Mouse (Mus musculus): Measurements from ENCODE around the gene Prtg. TPM values are rescaled to one million over a fixed set of nuclear protein-coding genes. Genes with fewer than 3 reads are reported as not detected.

Gene Prtg
- polyA plus RNA-seq, 1 experiment from 2014 or later = 0.84 TPM

DNA sequence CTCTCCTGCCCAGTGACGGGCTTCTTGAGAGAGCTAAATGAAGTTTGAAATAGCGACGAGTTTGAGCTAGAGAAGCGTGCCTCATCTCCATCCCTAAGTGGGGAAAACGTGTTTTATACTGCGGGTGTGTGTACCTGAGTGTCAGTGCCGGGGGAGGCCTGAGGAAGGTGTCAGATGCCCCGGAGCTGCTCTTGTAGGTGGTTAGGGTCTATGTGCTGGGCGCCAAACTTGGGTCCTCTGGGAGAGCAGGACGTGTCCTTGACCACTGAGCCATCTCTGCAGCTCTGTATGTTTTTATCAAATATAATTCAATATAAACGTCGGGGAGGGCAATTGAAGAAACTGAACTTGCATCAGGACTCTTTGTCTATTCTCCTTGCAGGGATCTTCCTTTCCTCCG is 137.6 kb downstream of the Prtg start:
- DNase-seq (ENCODE audit: low spot score) = no peak
- H3K9me3 ChIP-seq (ENCODE audit: control insufficient read depth, low read length) = no peaks in the 10 kb centered on the region
- H3K4me3 ChIP-seq (ENCODE audit: low read depth, low read length) = no peak overlapping the region
- H3K4me2 ChIP-seq (ENCODE audit: low read length) = no peak overlapping the region
- 93% methylated on average over 13 of the region's 13 CpGs for WGBS
- H3K27ac ChIP-seq (ENCODE audit: low read depth) = no peak overlapping the region
- peaks cover 25% of the 10 kb centered on the region for H3K36me3 ChIP-seq (ENCODE audit: control insufficient read depth, insufficient read depth, low read length)
- no peak for ATAC-seq (replicated peaks; ENCODE audit: low FRiP score, low TSS enrichment, low read depth)
- H3K27me3 ChIP-seq (replicated peaks; ENCODE audit: control insufficient read depth, insufficient read depth, low read length) = no peaks in the 10 kb centered on the region
- no peak overlapping the region for H3K9ac ChIP-seq (ENCODE audit: low read length)
- H3K4me1 ChIP-seq (replicated peaks; ENCODE audit: control insufficient read depth, insufficient read depth, low read length) = no peaks in the 10 kb centered on the region

DNA sequence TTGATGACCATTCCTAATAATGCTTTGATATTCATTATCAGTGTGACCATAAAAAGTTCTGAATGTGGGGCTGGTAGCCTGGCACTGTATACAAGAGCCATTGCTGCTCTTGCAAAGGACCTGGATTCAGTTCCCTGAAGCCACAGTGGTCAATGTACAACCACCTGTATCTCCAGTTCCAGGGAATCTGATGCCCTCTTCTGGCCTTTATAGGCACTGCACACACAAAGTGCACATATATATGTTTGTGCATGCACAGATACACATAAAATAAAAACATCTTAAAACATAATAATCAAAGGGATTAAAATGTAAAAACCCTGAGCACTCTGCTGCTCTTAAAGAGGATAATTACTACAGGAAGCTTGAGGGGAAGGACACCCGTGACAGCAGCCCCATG is 140.3 kb downstream of the Prtg start:
- Histone ChIP-seq H3K4me2 (ENCODE audit: low read length) (no peak overlapping the region), H3K9ac (ENCODE audit: low read length) (no peak overlapping the region), H3K27me3 (replicated peaks; ENCODE audit: control insufficient read depth, insufficient read depth, low read length) (no peaks in the 10 kb centered on the region), H3K4me3 (ENCODE audit: low read depth, low read length) (no peak overlapping the region), H3K36me3 (ENCODE audit: control insufficient read depth, insufficient read depth, low read length) (peaks cover 25% of the 10 kb centered on the region), H3K27ac (ENCODE audit: low read depth) (no peak overlapping the region), H3K9me3 (ENCODE audit: control insufficient read depth, low read length) (no peaks in the 10 kb centered on the region), H3K4me1 (replicated peaks; ENCODE audit: control insufficient read depth, insufficient read depth, low read length) (no peaks in the 10 kb centered on the region)
- WGBS = 96% methylated on average over 1 of the region's 1 CpGs
- DNase-seq (ENCODE audit: low spot score) (no peak), ATAC-seq (replicated peaks; ENCODE audit: low FRiP score, low TSS enrichment, low read depth) (no peak)

DNA sequence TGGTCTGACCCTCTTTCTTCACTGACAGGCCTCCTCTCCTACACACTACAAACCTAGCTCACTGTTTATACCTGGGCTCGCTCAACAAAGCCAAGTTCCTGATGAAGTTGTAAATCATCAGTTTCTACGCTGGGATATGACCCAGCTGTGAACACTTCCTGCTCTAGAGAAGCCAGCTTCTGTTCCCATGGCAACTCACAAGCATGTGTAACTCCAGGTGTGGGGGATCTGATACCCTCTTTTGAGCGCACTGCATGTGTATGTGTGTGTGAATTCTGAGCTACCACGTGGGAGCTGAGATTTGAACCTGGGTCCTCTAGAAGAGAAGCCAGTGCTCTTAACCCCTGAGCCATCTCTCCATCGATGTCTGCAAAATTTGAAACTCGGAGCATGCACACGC is 142.9 kb downstream of the Prtg start:
- WGBS = 51% methylated on average over 7 of the region's 7 CpGs

DNA sequence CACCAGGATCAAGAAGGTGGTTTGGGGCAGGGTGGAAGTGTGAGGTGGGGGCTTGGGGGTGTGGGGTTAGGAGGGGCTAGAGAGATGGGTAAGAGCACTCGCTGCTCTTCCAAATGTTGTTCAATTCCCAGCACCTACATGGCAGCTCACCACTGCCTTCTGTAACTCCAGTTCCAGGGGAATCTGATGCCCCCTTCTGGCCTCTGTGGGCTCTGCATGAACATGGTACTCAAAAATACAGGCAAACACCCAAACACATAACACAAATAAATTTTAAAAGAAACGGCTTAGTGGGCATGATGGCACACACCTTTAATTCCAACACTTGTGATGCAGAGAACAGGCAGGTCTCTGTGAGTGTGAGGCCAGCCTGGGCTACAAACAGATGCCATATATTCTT is 148.1 kb downstream of the Prtg start:
- DNase-seq (ENCODE audit: low spot score) = no peak
- WGBS = 44% methylated on average over 2 of the region's 2 CpGs
- H3K4me2 ChIP-seq (ENCODE audit: low read length) = no peak overlapping the region
- no peak overlapping the region for H3K9ac ChIP-seq (ENCODE audit: low read length)
- H3K27me3 ChIP-seq (replicated peaks; ENCODE audit: control insufficient read depth, insufficient read depth, low read length) = no peaks in the 10 kb centered on the region
- ATAC-seq (replicated peaks; ENCODE audit: low FRiP score, low TSS enrichment, low read depth) = no peak
- no peak overlapping the region for H3K4me3 ChIP-seq (ENCODE audit: low read depth, low read length)
- H3K27ac ChIP-seq (ENCODE audit: low read depth) = no peak overlapping the region
- 0 out of 2 replicates have a peak, but pooled peaks cover 3% of the 10 kb centered on the region for H3K4me1 ChIP-seq (replicated peaks; ENCODE audit: control insufficient read depth, insufficient read depth, low read length)
- no peaks in the 10 kb centered on the region for H3K9me3 ChIP-seq (ENCODE audit: control insufficient read depth, low read length)
- no peaks in the 10 kb centered on the region for H3K36me3 ChIP-seq (ENCODE audit: control insufficient read depth, insufficient read depth, low read length)

More for the DNA sequence above, 142.9 kb downstream of the Prtg start:
- Histone ChIP-seq H3K36me3 (ENCODE audit: control insufficient read depth, insufficient read depth, low read length) (peaks cover 25% of the 10 kb centered on the region), H3K27me3 (replicated peaks; ENCODE audit: control insufficient read depth, insufficient read depth, low read length) (no peaks in the 10 kb centered on the region), H3K27ac (ENCODE audit: low read depth) (no peak overlapping the region), H3K9me3 (ENCODE audit: control insufficient read depth, low read length) (no peaks in the 10 kb centered on the region), H3K4me2 (ENCODE audit: low read length) (no peak overlapping the region), H3K9ac (ENCODE audit: low read length) (no peak overlapping the region), H3K4me3 (ENCODE audit: low read depth, low read length) (no peak overlapping the region), H3K4me1 (replicated peaks; ENCODE audit: control insufficient read depth, insufficient read depth, low read length) (no peaks in the 10 kb centered on the region)
- DNase-seq (ENCODE audit: low spot score) = no peak
- ATAC-seq (replicated peaks; ENCODE audit: low FRiP score, low TSS enrichment, low read depth) = peak; percentile 84

DNA sequence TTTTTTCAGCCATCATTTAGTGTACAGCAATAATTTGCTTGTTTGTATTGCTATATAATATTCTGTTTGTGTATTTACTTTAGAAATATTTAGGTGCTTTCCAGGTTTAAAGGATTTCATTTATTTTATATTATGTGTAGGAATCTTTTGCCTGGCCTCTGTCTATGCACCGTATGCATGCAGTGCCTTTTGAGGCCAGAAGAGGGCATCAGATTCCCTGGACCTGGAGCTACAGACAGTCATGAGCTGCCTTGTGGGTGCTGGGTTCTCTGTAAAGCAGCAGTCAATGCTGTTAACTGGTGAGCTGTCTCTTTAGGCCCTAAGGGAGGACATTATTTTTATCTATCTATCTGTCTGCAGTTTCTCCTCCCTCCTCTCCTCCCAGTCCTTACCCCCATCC is 148.9 kb downstream of the Prtg start:
- Histone ChIP-seq H3K27me3 (replicated peaks; ENCODE audit: control insufficient read depth, insufficient read depth, low read length) (no peaks in the 10 kb centered on the region), H3K36me3 (ENCODE audit: control insufficient read depth, insufficient read depth, low read length) (no peaks in the 10 kb centered on the region), H3K4me1 (replicated peaks; ENCODE audit: control insufficient read depth, insufficient read depth, low read length) (0 out of 2 replicates have a peak, but pooled peaks cover 3% of the 10 kb centered on the region), H3K4me2 (ENCODE audit: low read length) (no peak overlapping the region), H3K9me3 (ENCODE audit: control insufficient read depth, low read length) (no peaks in the 10 kb centered on the region), H3K27ac (ENCODE audit: low read depth) (no peak overlapping the region), H3K9ac (ENCODE audit: low read length) (no peak overlapping the region), H3K4me3 (ENCODE audit: low read depth, low read length) (no peak overlapping the region)
- ATAC-seq (replicated peaks; ENCODE audit: low FRiP score, low TSS enrichment, low read depth) (no peak), DNase-seq (ENCODE audit: low spot score) (peak; percentile 62)
- WGBS = 8% methylated on average over 1 of the region's 1 CpGs

DNA sequence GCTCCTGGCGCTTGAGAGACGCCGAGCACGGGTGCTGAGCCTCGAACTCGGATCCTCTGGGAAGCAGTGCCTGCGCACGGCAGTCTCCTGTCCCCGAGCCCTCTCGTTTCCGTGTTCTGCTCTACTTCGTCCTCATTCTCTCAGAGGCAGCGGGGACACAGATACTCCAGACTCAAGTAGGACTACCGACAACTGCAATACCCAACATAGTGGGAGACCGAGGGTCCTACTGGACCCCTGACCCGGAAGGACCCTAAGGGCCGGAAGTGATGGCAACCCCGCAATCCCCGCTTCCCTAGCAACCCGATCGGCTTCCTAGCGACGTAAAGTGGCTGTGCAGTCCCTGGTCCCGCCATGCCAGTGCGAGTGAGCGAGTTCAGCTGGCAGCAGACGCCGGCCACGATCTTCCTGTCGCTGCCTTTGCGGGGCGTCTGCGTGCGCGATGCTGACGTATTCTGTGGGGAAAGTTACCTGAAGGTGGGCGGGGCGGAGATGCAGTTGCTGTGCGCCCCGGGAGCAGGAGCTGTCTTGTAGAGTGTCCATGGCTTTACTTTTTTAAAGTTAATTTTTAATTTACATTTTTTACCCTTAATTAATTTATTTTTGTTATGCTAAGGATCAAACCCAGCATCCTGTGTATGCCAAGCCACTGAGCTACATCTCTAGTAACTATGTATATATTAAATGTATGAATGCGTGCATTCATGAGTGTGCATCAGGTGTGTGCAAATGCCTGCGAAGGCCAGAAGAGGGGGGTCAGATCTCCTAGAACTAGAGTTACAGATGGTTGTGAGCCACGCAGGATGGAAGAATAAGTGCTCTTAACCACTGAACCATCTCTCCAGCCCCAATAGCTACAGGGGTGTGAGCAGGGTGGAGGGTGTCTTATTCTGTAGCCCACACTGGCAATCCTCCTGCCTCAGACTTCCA is 152.1 kb downstream of the Prtg start, which contains the start of the genes Dyx1c1 and Gm44503:
Gene Dyx1c1, plus strand, starts transcription at position 265 of the 930 bp plus-strand sequence.
Gene Gm44503, plus strand, starts transcription at position 332 of the 930 bp plus-strand sequence.
- Histone ChIP-seq H3K9me3 (ENCODE audit: control insufficient read depth, low read length) (no peaks in the 10 kb centered on the region), H3K9ac (ENCODE audit: low read length) (peak within 1 kb of the TSS; percentile 50), H3K36me3 (ENCODE audit: control insufficient read depth, insufficient read depth, low read length) (no peaks in the 10 kb centered on the region), H3K27me3 (replicated peaks; ENCODE audit: control insufficient read depth, insufficient read depth, low read length) (no peaks in the 10 kb centered on the region), H3K4me3 (ENCODE audit: low read depth, low read length) (peak within 1 kb of the TSS; percentile 72), H3K4me2 (ENCODE audit: low read length) (peak within 1 kb of the TSS; percentile 52), H3K27ac (ENCODE audit: low read depth) (peak within 1 kb of the TSS; percentile 17; the same call in 1 of the 2 replicates), H3K4me1 (replicated peaks; ENCODE audit: control insufficient read depth, insufficient read depth, low read length) (0 out of 2 replicates have a peak, but pooled peaks cover 3% of the 10 kb centered on the region)
- 1% methylated on average over 43 of the region's 43 CpGs for WGBS
- DNase-seq (ENCODE audit: low spot score) = peak; percentile 90
- ATAC-seq (replicated peaks; ENCODE audit: low FRiP score, low TSS enrichment, low read depth) = peak; percentile 93

DNA sequence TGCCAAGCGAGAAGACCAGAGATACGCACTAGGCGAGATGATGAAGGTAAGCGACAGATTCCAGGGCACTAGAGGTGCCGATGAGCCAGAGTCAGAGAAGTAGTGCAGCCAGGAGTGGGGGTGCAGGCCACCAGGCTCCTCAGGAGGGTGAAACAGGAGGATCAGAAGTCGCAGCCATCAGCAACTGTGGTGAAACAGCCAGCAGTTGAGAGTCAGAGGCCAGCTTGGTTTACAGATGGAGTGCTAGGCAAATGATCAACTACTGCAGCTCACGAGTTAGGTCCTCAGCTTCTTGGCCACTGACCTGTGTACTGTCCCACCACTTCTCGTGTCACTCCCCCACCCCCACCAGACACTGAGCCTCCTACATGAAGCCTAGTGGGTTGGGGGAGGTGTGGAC is 154.7 kb downstream of the Prtg start:
- Histone ChIP-seq H3K4me1 (replicated peaks; ENCODE audit: control insufficient read depth, insufficient read depth, low read length) (0 out of 2 replicates have a peak, but pooled peaks cover 3% of the 10 kb centered on the region), H3K4me2 (ENCODE audit: low read length) (no peak overlapping the region), H3K4me3 (ENCODE audit: low read depth, low read length) (no peak overlapping the region), H3K27me3 (replicated peaks; ENCODE audit: control insufficient read depth, insufficient read depth, low read length) (no peaks in the 10 kb centered on the region), H3K36me3 (ENCODE audit: control insufficient read depth, insufficient read depth, low read length) (no peaks in the 10 kb centered on the region), H3K27ac (ENCODE audit: low read depth) (no peak overlapping the region), H3K9ac (ENCODE audit: low read length) (no peak overlapping the region), H3K9me3 (ENCODE audit: control insufficient read depth, low read length) (no peaks in the 10 kb centered on the region)
- DNase-seq (ENCODE audit: low spot score) (no peak), ATAC-seq (replicated peaks; ENCODE audit: low FRiP score, low TSS enrichment, low read depth) (no peak)
- WGBS = 70% methylated on average over 8 of the region's 8 CpGs

DNA sequence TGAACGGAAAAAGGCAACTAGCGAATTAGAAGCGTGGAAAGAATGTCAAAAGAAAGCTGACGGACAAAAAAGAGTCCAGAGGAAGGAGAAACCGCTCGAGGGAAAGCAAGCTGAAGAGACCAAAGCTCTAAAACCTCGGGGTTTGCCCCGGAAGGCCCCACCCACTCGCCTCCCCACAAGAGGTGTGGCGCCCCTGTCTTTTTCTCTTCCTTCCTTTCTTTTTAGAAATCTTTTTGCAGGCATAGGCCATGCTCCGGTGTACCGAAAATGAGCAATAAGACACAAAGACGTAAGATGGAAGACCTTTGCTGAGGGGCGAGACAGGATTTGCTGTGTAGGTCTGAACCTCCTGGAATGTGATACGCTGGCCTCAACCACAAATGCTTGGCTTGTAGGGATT is 155.3 kb downstream of the Prtg start:
- Histone ChIP-seq H3K9me3 (ENCODE audit: control insufficient read depth, low read length) (no peaks in the 10 kb centered on the region), H3K9ac (ENCODE audit: low read length) (no peak overlapping the region), H3K4me2 (ENCODE audit: low read length) (no peak overlapping the region), H3K4me1 (replicated peaks; ENCODE audit: control insufficient read depth, insufficient read depth, low read length) (0 out of 2 replicates have a peak, but pooled peaks cover 3% of the 10 kb centered on the region), H3K27me3 (replicated peaks; ENCODE audit: control insufficient read depth, insufficient read depth, low read length) (no peaks in the 10 kb centered on the region), H3K36me3 (ENCODE audit: control insufficient read depth, insufficient read depth, low read length) (no peaks in the 10 kb centered on the region), H3K27ac (ENCODE audit: low read depth) (no peak overlapping the region), H3K4me3 (ENCODE audit: low read depth, low read length) (no peak overlapping the region)
- ATAC-seq (replicated peaks; ENCODE audit: low FRiP score, low TSS enrichment, low read depth) (no peak), DNase-seq (ENCODE audit: low spot score) (no peak)
- WGBS = 79% methylated on average over 15 of the region's 15 CpGs
